Mouse (Mus musculus) MEL (cell line): ENCODE data around the gene Prdm10. TPM values are rescaled to one million over a fixed set of nuclear protein-coding genes. Genes with fewer than 3 reads are reported as not detected.

Source experiments
- DNase-seq: peaks from one replicate; pipeline ENCODE4 v3.0.0; 2011; ENCODE audit warnings: low read depth, low spot score
- H3K27ac ChIP-seq: 2 replicates; pipeline ENCODE4 v1.5.1; 2012; ENCODE audit warnings: low read depth, mild to moderate bottlenecking, control low read depth, low read length, moderate library complexity; ENCODE audit not compliant: control insufficient read depth
- H3K27me3 ChIP-seq, 2 experiments: fragments of 150-350 bp in 1 of 2; sonication (generic) in 1 of 2; 2 replicates each; pipeline ENCODE4 v1.6.1; 2012; ENCODE audit warnings: low read length in 2 of 2, mild to moderate bottlenecking in 2 of 2, improper control_type of control experiment in 1 of 2, moderate library complexity in 1 of 2; ENCODE audit not compliant: insufficient read depth in 2 of 2, control insufficient read depth in 1 of 2
- H3K36me3 ChIP-seq, 2 experiments: 2 replicates each; pipeline ENCODE4 v1.6.1; 2012 to 2014; ENCODE audit warnings: low read length in 2 of 2, improper control_type of control experiment in 1 of 2, inconsistent platforms in 1 of 2, mild to moderate bottlenecking in 1 of 2; ENCODE audit not compliant: insufficient read depth in 2 of 2, control insufficient read depth in 1 of 2
- H3K4me1 ChIP-seq, 2 experiments: fragments of 150-350 bp in 1 of 2; sonication (generic) in 1 of 2; 2 replicates each; pipeline ENCODE4 v1.6.1; 2012; ENCODE audit warnings: low read length in 2 of 2, improper control_type of control experiment in 1 of 2, mild to moderate bottlenecking in 1 of 2; ENCODE audit not compliant: insufficient read depth in 2 of 2, control insufficient read depth in 1 of 2
- H3K4me3 ChIP-seq, 2 experiments: fragments of 150-350 bp in 1 of 2; sonication (generic) in 1 of 2; 2 replicates each; pipeline ENCODE4 v1.5.1; 2012; ENCODE audit warnings: low read depth in 2 of 2, low read length in 2 of 2, mild to moderate bottlenecking in 2 of 2, moderate library complexity in 2 of 2, control low read depth in 1 of 2, improper control_type of control experiment in 1 of 2; ENCODE audit not compliant: control insufficient read depth in 1 of 2, insufficient read depth in 1 of 2
- H3K79me2 ChIP-seq: 2 replicates; pipeline ENCODE4 v1.6.1; 2012; ENCODE audit warnings: mild to moderate bottlenecking, low read length, moderate library complexity; ENCODE audit not compliant: control insufficient read depth, poor library complexity, insufficient read depth
- H3K9ac ChIP-seq: 2 replicates; pipeline ENCODE4 v1.6.1; 2012; ENCODE audit warnings: low read depth, mild to moderate bottlenecking, control low read depth, low read length, moderate library complexity; ENCODE audit not compliant: control insufficient read depth, poor library complexity, severe bottlenecking
- H3K9me3 ChIP-seq: fragments of 150-350 bp; sonication (generic); replicated peaks from 2 replicates; pipeline ENCODE4 v1.6.1; 2012; ENCODE audit warnings: mild to moderate bottlenecking, low read length, improper control_type of control experiment, moderate library complexity; ENCODE audit not compliant: insufficient read depth
- CHD2 ChIP-seq: IDR thresholded peaks from 2 replicates; pipeline ENCODE4 v1.6.1; 2011; ENCODE audit warnings: low read length, improper control_type of control experiment
- E2F4 ChIP-seq: IDR thresholded peaks from 2 replicates; pipeline ENCODE4 v1.6.1; 2011; ENCODE audit warnings: low read depth, low read length, improper control_type of control experiment, borderline replicate concordance
- ELF1 ChIP-seq: IDR thresholded peaks from 2 replicates; pipeline ENCODE4 v1.6.1; 2014; ENCODE audit warnings: low read depth, mild to moderate bottlenecking, inconsistent platforms, low read length, improper control_type of control experiment, moderate library complexity
- EP300 ChIP-seq, 2 experiments: IDR thresholded peaks; 2 replicates each; pipeline ENCODE4 v1.6.1; 2011; ENCODE audit warnings: improper control_type of control experiment in 2 of 2, low read length in 2 of 2, low read depth in 1 of 2, mild to moderate bottlenecking in 1 of 2
- ETS1 ChIP-seq: IDR thresholded peaks from 2 replicates; pipeline ENCODE4 v1.6.1; 2012; ENCODE audit warnings: low read depth, mild to moderate bottlenecking, inconsistent platforms, low read length, improper control_type of control experiment, moderate library complexity
- GABPA ChIP-seq: IDR thresholded peaks from 2 replicates; pipeline ENCODE4 v1.6.1; 2012; ENCODE audit warnings: low read depth, mild to moderate bottlenecking, inconsistent platforms, low read length, improper control_type of control experiment, moderate library complexity
- GATA1 ChIP-seq: IDR thresholded peaks from 2 replicates; pipeline ENCODE4 v1.6.1; 2011; ENCODE audit warnings: low read depth, low read length, improper control_type of control experiment
- HCFC1 ChIP-seq: IDR thresholded peaks from 2 replicates; pipeline ENCODE4 v1.6.1; 2012; ENCODE audit warnings: low read depth, mild to moderate bottlenecking, inconsistent platforms, low read length, improper control_type of control experiment, moderate library complexity
- MAFK ChIP-seq: IDR thresholded peaks from 2 replicates; pipeline ENCODE4 v1.6.1; 2011; ENCODE audit warnings: low read depth, mild to moderate bottlenecking, low read length, improper control_type of control experiment, borderline replicate concordance
- MAZ ChIP-seq: IDR thresholded peaks from 2 replicates; pipeline ENCODE4 v1.6.1; 2012; ENCODE audit warnings: low read depth, mild to moderate bottlenecking, inconsistent platforms, low read length, improper control_type of control experiment
- MEF2A ChIP-seq: IDR thresholded peaks from 2 replicates; pipeline ENCODE4 v1.6.1; 2014; ENCODE audit warnings: low read depth, mild to moderate bottlenecking, inconsistent platforms, low read length, improper control_type of control experiment; ENCODE audit not compliant: poor library complexity, insufficient replicate concordance, severe bottlenecking; ENCODE audit errors: extremely low read depth
- MXI1 ChIP-seq: IDR thresholded peaks from 2 replicates; pipeline ENCODE4 v1.6.1; 2011; ENCODE audit warnings: mild to moderate bottlenecking, low read depth, low read length, improper control_type of control experiment
- NELFE ChIP-seq: IDR thresholded peaks from 2 replicates; pipeline ENCODE4 v1.6.1; 2011; ENCODE audit warnings: low read depth, low read length, improper control_type of control experiment
- POLR2A ChIP-seq, 2 experiments: IDR thresholded peaks; 2 replicates each; pipeline ENCODE4 v1.6.1; 2011 to 2012; ENCODE audit warnings: low read length in 2 of 2, mild to moderate bottlenecking in 2 of 2, control low read depth in 1 of 2, improper control_type of control experiment in 1 of 2, low read depth in 1 of 2, moderate library complexity in 1 of 2; ENCODE audit not compliant: control insufficient read depth in 1 of 2, insufficient read depth in 1 of 2, poor library complexity in 1 of 2
- POLR2AphosphoS2 ChIP-seq: IDR thresholded peaks from 2 replicates; pipeline ENCODE4 v1.6.1; 2011; ENCODE audit warnings: low read length, improper control_type of control experiment
- POLR2AphosphoS5 ChIP-seq: IDR thresholded peaks from 2 replicates; pipeline ENCODE4 v1.6.1; 2012; ENCODE audit warnings: low read depth, borderline replicate concordance, mild to moderate bottlenecking, inconsistent platforms, low read length, moderate library complexity, mixed read lengths
- RAD21 ChIP-seq: IDR thresholded peaks from 2 replicates; pipeline ENCODE4 v1.6.1; 2011; ENCODE audit warnings: mild to moderate bottlenecking, low read depth, low read length, improper control_type of control experiment
- RCOR1 ChIP-seq: IDR thresholded peaks from 2 replicates; pipeline ENCODE4 v1.6.1; 2012; ENCODE audit warnings: low read depth, mild to moderate bottlenecking, inconsistent platforms, low read length, improper control_type of control experiment
- SIN3A ChIP-seq: IDR thresholded peaks from 2 replicates; pipeline ENCODE4 v1.6.1; 2012; ENCODE audit warnings: low read length, improper control_type of control experiment, inconsistent platforms
- TAL1 ChIP-seq: IDR thresholded peaks from 2 replicates; pipeline ENCODE4 v1.6.1; 2012; ENCODE audit warnings: mild to moderate bottlenecking, inconsistent platforms, low read length, moderate library complexity, mixed read lengths
- TBP ChIP-seq: IDR thresholded peaks from 2 replicates; pipeline ENCODE4 v1.8.0; 2011; ENCODE audit warnings: low read depth, low read length, improper control_type of control experiment
- TCF12 ChIP-seq: IDR thresholded peaks from 2 replicates; pipeline ENCODE4 v1.6.1; 2014; ENCODE audit warnings: low read depth, mild to moderate bottlenecking, inconsistent platforms, low read length, improper control_type of control experiment, moderate library complexity
- USF1 ChIP-seq: IDR thresholded peaks from 2 replicates; pipeline ENCODE4 v1.6.1; 2014; ENCODE audit warnings: low read depth, mild to moderate bottlenecking, inconsistent platforms, low read length, improper control_type of control experiment, moderate library complexity
- USF2 ChIP-seq, 2 experiments: IDR thresholded peaks; 2 replicates each; pipeline ENCODE4 v1.6.1; 2011 to 2012; ENCODE audit warnings: improper control_type of control experiment in 2 of 2, low read length in 2 of 2, borderline replicate concordance in 1 of 2, inconsistent platforms in 1 of 2, low read depth in 1 of 2, mild to moderate bottlenecking in 1 of 2; ENCODE audit not compliant: insufficient read depth in 1 of 2
- ZC3H11A ChIP-seq: IDR thresholded peaks from 2 replicates; pipeline ENCODE4 v1.6.1; 2012; ENCODE audit warnings: low read depth, mild to moderate bottlenecking, inconsistent platforms, low read length, improper control_type of control experiment
- ZKSCAN1 ChIP-seq: IDR thresholded peaks from 2 replicates; pipeline ENCODE4 v1.6.1; 2012; ENCODE audit warnings: low read depth, mild to moderate bottlenecking, inconsistent platforms, low read length, improper control_type of control experiment, moderate library complexity
- ZMIZ1 ChIP-seq: IDR thresholded peaks from 2 replicates; pipeline ENCODE4 v1.6.1; 2012; ENCODE audit warnings: low read depth, mild to moderate bottlenecking, inconsistent platforms, low read length, improper control_type of control experiment, moderate library complexity
- ZNF384 ChIP-seq: IDR thresholded peaks from 2 replicates; pipeline ENCODE4 v1.6.1; 2012; ENCODE audit warnings: low read depth, mild to moderate bottlenecking, inconsistent platforms, low read length, improper control_type of control experiment
- polyA plus RNA-seq, 2 experiments: library from polyadenylated mRNA; stranded (reverse) in 1 of 2; unstranded in 1 of 2; fragments of >175 nt in 1 of 2; fragments of >200 nt in 1 of 2; gene quantifications; 2 replicates each; pipeline versions ENCODE4 v1.2.1 to v1.2.4; 2012; ENCODE audit warnings: low replicate concordance in 2 of 2, low read depth in 1 of 2; ENCODE audit not compliant: insufficient read length in 2 of 2, insufficient read depth in 1 of 2, missing spikeins in 1 of 2
- total RNA-seq: library from RNA; depleted of rRNA; stranded (reverse); fragments of 300-350 nt; gene quantifications from 2 replicates; pipeline ENCODE4 v1.2.3, GENCODE M21; 2012

The Prdm10 gene
- total and polyA plus RNA-seq, 3 experiments: 3.4 to 8.7 TPM; not detected in 1

GRCm38 (mm10) chr9:31247447-31248220 lies 32.7 kb upstream of the Prdm10 start:
- H3K4me3 ChIP-seq: no peak overlapping the region
- no peaks in the 10 kb centered on the region for H3K27me3 ChIP-seq
- peaks cover 2 to 9% of the 10 kb centered on the region in 2 experiments; a peak in 3 of 4 replicates for H3K4me1 ChIP-seq
- H3K9ac ChIP-seq: no peak overlapping the region
- H3K79me2 ChIP-seq: no peaks in the 10 kb centered on the region
- peaks cover 0 to 15% of the 10 kb centered on the region in 2 experiments; a peak in 2 of 4 replicates for H3K36me3 ChIP-seq
- DNase-seq: no peak
- TF ChIP-seq ZKSCAN1 (no peak), POLR2AphosphoS5 (no peak), MXI1 (no peak), RAD21 (no peak), GABPA (no peak)
- H3K9me3 ChIP-seq: no peaks in the 10 kb centered on the region
- no peak overlapping the region for H3K27ac ChIP-seq

DNA sequence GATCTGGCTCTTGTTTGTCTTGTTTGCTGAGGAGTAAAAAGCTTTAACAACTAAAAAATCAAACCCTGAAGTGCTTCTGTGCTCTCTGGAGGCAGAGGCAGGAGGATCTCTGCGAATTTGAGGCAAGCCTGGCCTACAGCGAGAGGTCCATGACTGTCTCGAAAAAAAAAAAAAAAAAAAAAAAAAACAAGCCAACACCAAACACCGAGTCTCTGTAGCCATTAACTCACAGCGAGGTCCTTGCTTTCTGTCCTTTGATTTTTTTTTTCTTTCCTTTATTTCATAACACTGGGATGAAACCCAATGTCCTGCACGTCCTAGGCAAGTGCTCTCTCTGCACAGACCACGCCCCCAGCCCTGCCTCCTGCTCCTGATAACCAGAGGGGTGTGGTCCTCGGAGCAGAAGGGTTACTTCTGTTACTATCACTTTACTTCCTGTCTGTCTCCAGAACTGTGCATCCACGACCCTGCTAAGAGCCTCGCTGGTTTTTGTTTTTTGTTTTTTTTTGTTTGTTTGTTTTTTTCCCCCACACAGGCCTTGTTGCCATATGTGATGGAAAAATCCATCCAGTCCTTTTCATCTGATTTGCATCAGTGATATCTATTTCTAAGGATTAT lies 28.0 kb upstream of the Prdm10 start:
- Histone ChIP-seq H3K79me2 (peaks cover 1% of the 10 kb centered on the region; the same call in 1 of the 2 replicates), H3K4me3 (peak overlapping the region; percentile 20 to 89; a peak in 3 of 4 replicates), H3K27me3 (no peaks in the 10 kb centered on the region), H3K36me3 (peaks cover 0 to 25% of the 10 kb centered on the region in 2 experiments; a peak in 2 of 4 replicates), H3K27ac (peak overlapping the region; percentile 99), H3K9ac (peak overlapping the region; percentile 72; the same call in 1 of the 2 replicates), H3K4me1 (peaks cover 12 to 20% of the 10 kb centered on the region in 2 experiments), H3K9me3 (no peaks in the 10 kb centered on the region)
- DNase-seq: peak; percentile 95
- TF ChIP-seq POLR2AphosphoS5 (no peak), TAL1 (peak; percentile 34), TBP (peak; percentile 96), NELFE (peak; percentile 87), E2F4 (no peak), USF2 (IDR thresholded peaks at IDR 0.05; ENCODE audit: borderline replicate concordance in 1 of 2, insufficient read depth in 1 of 2, low read depth in 1 of 2, low read length in 2 of 2) (no peak), ZC3H11A (no peak), ETS1 (peak; percentile 77), RCOR1 (peak; percentile 54), RAD21 (no peak), MAFK (no peak), CHD2 (no peak), ZKSCAN1 (no peak), POLR2AphosphoS2 (peak; percentile 89), ZMIZ1 (peak; percentile 96), SIN3A (peak; percentile 82), ELF1 (peak; percentile 79), ZNF384 (peak; percentile 87), MEF2A (no peak), EP300 (IDR thresholded peaks at IDR 0.05; ENCODE audit: low read depth in 1 of 2, low read length in 2 of 2) (peak; percentile 64 to 71), POLR2A (IDR thresholded peaks at IDR 0.05; ENCODE audit: control insufficient read depth in 1 of 2, insufficient read depth in 1 of 2, low read depth in 1 of 2, low read length in 2 of 2, poor library complexity in 1 of 2) (peak in 1 of 2 experiments; percentile 90; a peak in 2 of 4 replicates), USF1 (0 out of 2 replicates have a peak, but pooled peaks have one; percentile 12), MXI1 (peak; percentile 75), GATA1 (peak; percentile 75), GABPA (no peak), HCFC1 (peak; percentile 67; the same call in 1 of the 2 replicates), TCF12 (peak; percentile 77), MAZ (no peak)
